Mouse (Mus musculus) bone marrow macrophage, adult 2 months (primary cell): ENCODE results near the gene Lysmd2.

ENCODE experiments used
- CTCF ChIP-seq: IDR thresholded peaks from 2 replicates; pipeline ENCODE4 v1.5.1; 2012; ENCODE audit warnings: low read depth, mild to moderate bottlenecking, low read length, moderate library complexity
- POLR2A ChIP-seq: IDR thresholded peaks from 2 replicates; pipeline ENCODE4 v1.6.1; 2012; ENCODE audit warnings: mild to moderate bottlenecking, low read depth, low read length, borderline replicate concordance

GRCm38 (mm10) chr9:75672769-75673168 lies 47.2 kb downstream of the Lysmd2 start:
- TF ChIP-seq CTCF = no peak
- TF ChIP-seq POLR2A = no peak
